Mouse (Mus musculus) frontal cortex, adult (tissue): Measurements from ENCODE around the gene Zbtb20.
A peak's percentile ranks its signal among the peaks of the same experiment; 100 is the strongest.

Source experiments
- ATAC-seq: cut with Nextera tagmentation; 2 replicates; pipeline ENCODE4 v1.9.2; 2017; ENCODE audit warnings: mild to moderate bottlenecking, moderate library complexity, mixed read lengths; ENCODE audit not compliant: low TSS enrichment

Gene Zbtb20

DNA sequence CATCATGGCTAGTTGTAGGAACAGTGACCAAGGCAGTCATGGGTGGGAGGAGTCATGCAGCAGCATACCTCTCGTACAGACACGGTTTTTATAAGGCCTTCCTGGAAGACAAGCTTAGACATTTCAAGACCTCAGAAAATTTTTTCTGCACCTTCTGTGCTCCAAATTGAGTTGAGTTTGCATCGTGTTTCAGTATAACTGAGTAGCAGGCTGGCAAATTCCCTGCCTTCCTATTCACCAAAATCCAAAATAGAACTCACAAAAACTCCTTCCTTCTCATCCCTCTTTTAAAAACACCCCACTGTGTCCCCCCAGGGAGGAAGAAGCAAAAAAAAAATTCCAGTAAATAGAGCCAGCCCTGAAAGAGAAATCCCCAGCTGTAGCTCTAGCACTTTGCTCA, 606.4 kb downstream of the Zbtb20 start:
- ATAC-seq = no peak

DNA sequence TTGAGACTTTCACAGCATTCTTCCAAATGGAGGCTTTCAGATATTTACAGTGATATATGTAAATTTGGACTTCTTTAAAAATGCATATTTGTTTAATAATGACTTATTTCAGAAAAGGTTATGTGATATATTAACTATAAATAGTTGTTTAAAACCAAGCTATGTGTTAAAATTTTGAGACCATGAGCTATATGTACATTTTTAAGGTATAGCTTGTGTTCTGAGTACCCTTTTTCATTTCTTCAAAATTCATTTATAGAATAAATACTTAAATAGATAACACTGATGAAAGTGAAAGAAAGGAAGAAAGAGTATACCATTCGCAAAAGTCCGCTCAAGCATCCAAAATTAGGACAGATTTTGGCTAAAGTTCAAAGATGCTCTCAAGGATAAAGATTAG, 607.1 kb downstream of the Zbtb20 start:
- no peak for ATAC-seq

DNA sequence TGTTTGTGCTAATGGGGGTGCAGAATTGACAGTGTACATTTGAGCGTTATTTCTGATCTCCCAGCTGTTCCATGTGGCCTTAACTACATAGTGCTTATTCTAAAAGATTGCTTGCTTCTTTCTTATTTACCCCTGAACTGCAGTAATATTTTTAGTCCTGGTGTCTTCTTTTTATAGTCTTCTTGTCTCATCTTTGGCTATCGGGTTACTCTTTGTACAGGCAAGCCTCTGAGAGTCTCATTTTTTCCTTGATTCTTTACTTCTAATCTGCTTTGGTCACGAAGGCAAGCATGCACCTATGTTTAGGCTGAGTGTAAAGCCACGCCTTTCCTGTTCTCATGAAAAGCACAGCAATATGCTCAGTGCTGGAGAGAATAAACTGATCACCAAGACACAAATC, 608.7 kb downstream of the Zbtb20 start:
- ATAC-seq = no peak

DNA sequence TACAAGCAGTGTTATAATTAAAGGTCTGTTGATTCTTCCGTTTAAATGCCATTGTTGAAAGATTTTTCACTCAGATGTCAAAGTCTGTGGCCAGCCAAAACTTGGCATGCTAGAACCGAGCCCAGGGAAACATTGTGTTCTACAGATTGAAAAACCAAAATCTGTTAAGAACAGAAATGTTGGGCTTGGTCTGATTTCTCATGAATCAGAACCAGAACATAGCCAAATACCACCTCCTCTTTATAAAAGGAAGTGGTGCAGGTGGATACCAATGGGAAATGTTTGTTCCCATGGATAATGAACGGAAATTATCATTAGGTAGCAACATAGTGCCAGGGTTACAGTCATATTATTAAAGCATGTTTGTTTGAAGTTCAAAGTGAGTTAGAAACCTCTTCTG, 613.7 kb downstream of the Zbtb20 start:
- no peak for ATAC-seq

DNA sequence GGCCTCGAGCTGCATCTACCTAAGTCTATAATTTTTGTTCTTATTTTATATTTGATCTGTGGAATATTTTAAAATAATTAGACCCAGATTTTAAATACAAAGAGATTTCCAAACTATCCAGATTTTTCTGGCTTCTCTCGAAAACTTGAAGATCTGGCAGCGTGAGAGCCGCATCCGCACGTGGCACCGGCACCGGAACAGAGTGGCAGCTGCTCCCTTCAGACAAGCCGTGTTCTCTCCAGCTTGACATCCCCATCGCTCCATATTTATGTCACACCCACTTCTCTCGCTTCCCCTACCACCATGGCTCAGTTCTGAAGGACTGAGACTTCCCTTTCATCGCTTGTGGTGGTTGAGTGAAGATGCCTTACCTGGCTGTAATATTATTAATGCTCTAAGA, 614.3 kb downstream of the Zbtb20 start:
- no peak for ATAC-seq

DNA sequence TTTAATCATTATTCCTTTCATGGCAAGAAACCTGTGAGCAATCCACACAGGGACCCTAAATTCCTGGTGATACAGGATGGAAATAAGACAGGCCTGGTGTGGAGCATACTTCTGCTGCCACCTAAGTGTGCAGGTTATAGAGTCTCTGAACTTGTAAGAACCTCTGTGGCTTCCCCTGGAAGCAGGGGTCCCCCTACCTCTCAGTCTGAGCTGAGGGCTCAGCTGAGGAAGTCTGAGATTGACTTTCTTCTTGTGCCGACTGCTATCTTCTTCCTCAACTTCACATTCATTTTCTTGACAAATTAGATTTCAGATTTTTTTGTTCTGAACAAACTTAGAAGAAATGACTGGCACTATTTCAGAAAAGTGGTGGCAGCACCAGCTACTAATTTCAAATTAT, 617.2 kb downstream of the Zbtb20 start:
- ATAC-seq = no peak

DNA sequence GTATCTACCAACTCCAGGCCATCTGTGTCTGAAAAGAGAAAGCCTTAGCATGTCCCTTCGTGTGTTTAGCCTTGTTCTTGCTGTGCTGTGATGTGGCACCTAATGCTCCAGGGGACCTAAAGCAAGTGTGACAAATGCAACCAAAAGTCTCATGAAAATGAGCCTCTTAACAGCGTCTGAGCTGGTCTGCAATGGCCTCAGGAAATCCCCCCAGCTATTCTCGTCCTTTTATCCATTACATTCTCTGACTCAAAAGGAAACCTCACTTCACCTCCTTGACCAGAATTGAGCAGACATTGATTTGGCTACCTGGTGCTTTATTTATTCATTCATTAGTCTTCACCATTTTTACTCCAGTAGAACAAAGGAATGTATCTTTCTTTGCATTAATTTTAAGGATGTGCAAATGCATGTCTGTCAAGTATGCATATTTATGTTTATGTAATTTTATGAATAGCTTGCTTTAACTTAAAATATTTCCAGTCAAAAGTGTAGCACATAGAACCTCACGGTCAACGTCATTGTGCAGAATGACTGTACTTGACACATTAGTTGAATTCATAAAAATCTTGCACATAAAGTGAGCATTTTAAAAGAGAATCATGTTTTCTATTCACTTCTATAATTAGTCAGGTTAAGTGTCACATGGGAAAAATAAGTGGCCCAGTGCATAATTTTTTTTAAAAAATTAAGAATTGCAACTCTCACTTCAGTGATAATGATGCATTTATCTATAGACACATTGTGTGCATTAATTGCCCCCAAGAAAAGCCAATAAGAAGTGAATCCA, 618.1 kb downstream of the Zbtb20 start:
- no peak for ATAC-seq

DNA sequence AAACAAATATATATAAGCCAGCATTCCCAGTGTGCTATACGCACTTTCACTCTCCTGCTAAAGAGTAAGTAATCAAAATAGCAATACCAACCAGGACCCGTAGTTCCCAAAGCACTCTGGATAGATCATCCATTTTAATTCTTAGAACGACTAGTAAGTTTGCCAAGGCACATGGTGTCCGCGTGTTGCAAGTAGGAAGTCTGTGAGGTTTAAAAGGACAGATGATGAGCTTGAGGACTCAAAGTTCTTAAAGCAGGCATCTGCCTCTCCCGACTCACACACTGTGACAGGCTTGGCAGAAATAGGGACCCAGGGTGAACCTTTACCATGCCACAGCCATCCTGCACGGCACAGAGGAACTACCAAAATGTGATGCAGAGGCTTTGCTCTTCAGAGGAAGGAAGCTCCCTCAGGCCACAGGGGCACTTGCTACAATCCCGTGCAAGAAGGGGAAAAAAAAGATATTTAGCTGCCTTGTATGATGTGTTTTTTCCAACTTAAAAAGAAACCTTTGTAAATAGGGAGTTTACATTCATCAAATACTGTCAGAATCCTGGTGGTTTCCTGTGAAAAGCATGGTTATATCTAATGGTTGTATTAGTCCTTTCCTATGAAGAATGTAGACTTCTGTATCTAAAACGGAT, 619.6 kb downstream of the Zbtb20 start:
- ATAC-seq = no peak

DNA sequence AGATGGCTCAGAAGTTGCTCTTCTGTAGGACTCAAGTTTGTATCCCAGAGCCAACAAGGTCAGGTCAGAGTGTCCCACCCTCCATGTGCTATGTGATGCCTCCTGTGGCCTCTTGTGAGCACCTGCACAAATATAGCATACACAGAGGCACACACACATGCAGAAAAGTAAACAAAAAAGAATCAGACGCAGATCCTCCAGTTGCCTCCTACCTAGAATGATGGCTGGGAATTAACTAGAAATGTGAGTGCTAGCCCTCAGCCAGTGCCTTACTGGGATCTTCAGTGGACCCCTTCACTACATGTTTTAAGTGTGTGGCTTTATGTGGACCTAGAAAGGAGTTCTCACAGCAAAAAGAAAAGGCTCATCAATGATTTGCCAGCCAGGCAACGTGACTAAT, 621.4 kb downstream of the Zbtb20 start:
- no peak for ATAC-seq

DNA sequence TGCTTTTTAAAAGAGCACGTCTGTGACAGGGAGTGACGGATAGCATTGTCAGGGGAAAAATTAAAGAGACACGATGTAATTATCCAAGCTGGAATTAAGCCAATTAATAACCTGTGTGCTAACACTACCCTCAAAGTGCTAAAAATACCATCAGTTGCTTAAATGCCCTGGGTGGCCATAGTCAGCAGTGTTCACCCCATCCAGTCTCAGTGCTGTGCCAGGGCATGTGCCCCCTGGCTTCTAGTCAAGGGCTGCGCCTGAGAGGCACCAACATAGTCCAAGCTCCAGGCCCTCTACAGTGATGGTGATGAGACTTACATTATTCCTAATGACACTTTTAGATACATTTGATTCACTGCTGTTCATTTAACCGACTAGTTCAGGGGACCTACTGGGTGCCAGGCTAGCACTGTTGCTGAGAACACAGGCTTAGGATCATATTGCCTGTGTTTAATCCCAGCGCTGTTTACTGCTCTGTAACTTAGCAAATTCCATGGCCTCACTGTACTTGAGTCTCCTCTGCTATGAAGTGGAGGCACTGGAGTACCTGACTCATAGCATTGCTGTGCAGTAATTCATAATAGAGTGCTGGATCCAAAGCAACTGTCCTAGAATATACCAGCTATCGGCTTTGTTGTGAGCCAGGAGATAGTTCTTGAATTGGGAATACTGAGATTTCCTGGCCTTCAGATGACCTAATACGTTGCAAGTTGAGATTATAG, 624.6 kb downstream of the Zbtb20 start:
- no peak for ATAC-seq

DNA sequence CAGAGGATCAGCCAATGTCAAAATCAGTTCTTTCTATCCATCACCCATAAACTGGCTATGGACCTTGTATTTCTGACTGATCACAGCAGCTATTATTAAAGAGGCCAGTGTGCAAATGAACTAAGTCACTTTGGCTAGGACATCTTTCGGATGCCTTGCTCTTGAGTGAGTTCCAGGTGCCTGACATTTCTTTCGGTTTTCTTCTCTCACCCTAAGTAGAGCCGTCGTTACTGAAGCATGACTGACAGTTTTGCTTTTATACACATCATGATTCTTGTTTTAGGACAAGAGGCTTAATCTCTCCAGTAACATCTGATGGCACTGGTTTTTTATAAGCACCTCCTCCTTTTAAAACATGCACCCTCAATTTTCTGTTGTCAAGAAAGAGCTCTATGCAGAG, 625.6 kb downstream of the Zbtb20 start:
- ATAC-seq = no peak

DNA sequence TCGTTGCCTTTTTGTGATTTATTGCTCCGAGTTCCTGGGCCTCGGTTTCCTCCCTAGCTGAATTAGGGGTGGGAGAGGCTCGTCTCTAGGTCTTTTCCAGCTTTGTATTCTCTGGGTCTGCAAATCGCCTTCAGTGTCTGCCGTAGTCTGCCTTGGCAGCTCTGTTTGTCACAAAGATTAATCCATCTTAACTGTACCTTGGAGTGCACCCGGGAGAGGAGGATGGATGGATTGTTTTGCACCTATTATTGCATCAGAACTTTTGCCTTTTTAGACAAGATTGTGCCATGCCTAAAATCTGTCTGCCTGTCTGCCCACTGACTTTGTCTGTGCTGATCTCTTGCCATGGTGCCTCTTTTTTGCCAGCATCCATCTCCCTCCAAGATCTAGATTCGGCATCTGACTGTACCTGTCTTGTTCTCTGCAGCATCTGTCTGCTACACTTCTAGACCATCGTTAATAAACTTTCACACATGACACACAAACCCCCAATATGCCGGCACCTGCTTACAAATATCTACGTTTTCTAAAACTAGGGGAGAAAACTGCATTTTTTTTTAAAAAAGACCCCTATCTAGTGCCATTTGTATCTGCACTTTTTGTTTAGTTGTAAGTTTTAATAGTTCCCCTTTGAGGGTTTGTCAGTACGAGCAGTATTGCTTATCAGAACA, 626.8 kb downstream of the Zbtb20 start:
- 0 out of 2 replicates have a peak, but pooled peaks have one; percentile 13 for ATAC-seq

DNA sequence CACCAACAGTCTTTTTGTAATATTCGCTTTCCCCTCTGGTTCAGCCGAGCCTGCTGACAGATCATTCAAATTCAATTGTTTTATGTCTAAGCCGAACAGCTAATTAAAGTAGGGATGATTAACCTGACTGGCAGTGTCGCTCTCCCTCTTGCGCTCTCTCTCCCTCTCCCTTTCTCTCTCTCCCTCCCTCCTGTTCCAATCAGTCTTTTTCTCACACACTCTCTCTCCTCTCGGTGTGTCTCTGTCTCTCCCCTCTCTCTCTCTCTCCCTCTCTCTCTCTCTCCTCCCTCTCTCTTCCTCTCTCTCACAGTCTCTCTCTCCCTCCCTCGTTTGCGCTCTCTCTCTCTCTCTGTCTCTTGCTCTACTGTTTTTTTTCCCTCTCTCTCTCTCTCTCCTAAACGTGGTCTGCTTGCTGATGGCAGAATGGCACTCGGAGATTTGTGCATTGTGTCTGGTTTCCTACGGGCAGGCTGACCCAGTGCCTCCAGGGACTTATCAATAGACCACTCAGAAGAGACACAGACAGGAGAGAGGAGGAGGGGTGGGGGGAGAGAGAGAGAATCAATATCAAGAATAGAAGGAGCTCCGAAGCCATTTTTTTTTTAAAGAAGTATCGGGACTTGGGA, 627.4 kb downstream of the Zbtb20 start:
- peak; percentile 27; the same call in 1 of the 2 replicates for ATAC-seq

DNA sequence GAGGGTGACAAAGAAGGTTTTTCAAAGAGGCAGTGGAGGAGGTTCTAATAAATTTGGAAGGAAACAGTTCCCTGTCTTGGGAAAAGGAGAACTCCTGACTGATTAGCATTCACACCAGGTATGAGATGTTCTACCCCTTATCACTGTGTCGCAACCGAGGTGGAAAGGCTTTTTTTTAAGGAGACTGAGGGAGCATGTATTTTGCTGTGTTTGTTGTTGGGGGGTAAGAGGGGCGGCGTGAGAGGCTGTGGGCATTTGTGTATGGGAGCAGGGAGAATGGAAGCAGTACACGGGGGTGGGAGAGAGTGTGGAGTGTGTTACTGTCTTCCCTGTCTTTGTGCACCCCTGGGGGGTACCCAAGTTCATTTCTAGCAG, 627.9 kb downstream of the Zbtb20 start:
- ATAC-seq = peak; percentile 25; the same call in 1 of the 2 replicates

DNA sequence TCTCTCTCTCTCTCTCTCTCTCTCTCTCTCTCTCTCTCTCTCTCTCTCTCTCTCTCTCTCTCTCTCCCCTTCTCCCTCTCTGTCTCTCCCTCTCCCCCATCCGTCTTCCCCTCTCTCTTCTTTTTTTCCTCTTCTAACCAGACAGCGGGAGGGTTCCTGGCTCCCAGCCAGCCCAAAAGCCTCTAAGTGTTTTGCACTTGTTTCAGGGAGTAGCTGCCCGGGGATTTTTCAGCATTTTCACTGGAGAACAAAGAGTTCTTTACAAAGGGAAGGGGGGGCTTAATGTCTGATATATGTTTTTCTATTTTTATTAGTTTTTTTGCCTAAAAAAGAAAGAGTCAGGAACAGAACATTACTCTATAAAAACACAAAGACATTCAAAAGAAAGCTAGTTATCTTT, 628.5 kb downstream of the Zbtb20 start:
- ATAC-seq = no peak

DNA sequence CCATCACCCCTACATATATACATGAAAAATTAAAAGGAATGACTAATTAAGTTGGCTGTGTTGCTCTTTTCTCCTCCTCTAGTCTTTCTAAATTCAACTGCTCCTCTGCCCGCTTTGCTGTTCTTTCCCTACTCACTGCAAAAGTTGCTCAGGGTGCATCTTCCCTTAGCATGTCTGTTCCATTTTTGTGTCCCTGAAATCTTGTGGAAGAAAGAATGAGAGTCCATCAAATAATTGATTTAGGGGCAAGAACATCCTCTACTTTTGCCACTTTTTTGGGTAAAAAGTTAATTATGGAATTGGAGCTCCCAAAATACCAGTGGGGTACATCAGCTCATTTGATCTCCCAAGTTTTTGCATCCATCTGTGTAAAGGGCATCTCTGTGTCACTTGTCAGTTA, 628.9 kb downstream of the Zbtb20 start:
- no peak for ATAC-seq

DNA sequence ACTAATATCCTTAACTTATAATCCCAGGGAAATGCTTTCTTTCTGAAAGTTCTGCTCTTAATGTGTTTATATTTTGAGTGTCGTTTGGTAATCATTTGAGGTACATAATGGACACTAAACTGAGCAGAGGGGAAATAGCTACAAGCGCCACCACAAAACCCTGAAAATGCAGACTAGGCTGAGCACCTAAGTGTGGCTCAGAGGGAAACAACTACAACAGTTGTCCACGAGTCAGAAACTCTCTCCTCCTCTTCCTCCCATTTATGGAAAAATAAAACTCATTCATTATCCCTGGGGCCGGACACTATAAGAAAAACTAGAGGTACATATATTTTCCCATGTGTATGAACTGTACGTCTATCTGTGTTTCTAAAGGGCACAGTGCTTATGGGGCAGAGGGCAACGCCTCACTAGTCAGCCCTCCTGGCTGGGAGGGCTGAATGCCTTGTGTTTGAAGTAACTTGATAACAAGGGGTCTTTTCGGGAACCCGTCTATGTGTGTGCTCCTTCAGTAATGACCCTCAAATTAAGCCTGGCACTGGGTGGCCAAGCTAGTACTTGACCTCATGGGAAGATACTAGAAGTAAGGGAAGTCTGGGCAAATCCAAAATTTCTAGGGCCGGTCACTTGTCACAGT, 629.8 kb downstream of the Zbtb20 start:
- ATAC-seq = no peak

DNA sequence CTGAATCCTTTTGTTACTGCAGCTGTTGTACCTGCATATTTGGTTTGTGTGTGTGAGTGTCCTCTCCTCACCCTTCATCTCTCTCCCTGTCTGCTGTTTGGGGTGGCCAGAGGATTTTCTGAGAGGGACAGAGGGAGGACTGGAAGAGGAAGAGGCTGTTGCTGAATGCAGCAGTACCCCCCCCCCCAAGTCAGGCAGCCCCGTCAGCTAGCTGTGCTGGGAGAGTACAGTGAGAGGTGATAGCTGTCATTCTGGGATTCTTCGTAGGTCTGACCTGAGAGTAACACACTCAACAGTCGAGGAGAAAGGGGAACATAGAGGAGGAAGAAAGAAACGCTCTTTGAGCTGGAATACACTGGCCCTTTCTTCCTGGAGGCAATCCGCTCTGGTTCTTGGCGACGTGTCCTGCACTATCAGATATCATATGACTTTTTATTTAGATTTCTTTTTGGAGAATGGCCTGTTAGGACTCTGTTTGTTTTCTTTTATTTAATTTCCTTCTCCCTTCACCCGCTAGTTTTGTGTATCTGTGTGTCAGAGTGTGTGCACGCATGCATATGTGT, 630.6 kb downstream of the Zbtb20 start:
- ATAC-seq = no peak

DNA sequence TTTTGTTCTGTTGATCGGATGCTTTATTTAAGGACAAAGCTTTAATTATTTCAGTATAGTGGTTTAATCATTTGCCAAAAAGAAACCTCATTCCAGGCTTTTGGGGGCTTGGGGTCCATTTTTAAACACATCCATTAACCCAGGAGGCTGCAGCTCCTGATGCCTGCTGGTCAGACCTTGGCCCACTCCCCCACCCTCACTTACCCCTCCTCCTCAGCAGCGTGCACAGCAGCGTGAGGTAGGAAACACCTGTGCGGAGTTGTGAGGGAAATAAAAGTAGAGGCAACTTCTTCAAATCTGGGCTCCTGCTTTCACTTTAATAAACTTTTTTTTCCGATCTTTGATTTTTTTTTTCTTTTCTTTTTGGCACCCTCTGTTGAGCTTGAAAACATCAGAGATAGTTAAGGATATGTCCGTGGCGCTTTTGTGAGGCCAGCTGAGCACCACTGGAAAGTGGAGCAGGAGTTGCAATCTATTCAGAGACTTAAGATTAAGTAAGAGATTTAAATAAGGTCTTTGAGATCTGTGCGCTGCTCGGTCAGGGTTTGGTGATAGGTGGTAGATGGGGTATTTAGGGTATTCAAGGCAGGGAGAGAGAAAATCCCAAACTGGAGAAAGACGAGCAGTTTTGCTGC, 631.2 kb downstream of the Zbtb20 start:
- no peak for ATAC-seq

DNA sequence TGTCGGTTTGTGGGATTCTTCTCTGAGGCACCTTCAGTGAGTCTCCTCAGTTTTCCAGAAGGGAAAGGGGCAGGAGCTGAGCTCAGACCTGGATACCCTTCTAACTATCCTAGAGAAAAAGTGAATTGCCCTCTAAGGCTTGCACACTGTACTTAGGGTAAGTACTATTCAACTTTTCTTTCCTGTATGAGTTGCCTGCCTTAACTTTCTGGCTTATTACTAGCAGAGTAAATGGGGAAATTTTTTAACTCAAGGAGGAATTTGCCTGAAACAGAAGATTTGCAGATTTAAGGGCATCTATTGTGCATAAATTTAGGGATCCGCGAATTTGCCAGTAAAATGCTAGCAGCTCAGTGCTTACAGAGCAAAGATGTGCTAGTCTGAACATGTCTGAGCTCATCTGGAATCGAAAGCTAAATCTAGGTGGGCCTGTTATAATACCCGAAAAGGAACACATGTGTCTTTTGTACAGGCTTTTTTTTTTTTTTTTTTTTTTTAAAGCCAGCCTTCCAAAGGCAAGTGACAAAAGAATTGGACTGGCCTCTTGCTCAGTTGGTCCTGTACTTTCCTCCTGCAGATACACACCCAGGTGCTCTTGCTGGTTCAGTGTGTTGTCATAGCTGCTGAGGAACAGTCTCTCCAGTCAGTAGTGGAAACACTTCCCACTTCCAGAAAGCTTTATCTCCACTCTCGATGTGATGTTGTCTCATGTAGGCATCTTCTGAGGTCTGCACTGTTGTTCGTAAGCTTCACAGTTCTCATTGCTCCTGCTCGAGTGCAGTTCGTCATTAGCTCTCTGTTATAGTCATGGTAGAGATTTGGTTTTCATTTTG, 632.7 kb downstream of the Zbtb20 start:
- no peak for ATAC-seq
